ENCODE assay signal across 23 mouse cellular contexts in genomic region chr9:70652221-70652620, GRCm38 (mm10). TPM values are rescaled to one million over a fixed set of nuclear protein-coding genes. Genes with fewer than 3 reads are reported as not detected.
DNase-seq lines count a peak whose midpoint lies in the region; ATAC-seq and TF ChIP-seq lines count a peak whose summit lies in the region.
"Had no signal": no experiment of that assay in that cellular context is flagged by ENCODE, and none has a peak within 500 bp of the region (broad histone marks: within the 10 kb centered on the region; RNA-seq: fewer than 3 reads in every experiment).

No protein-coding gene starts in this region.

- H3K27ac ChIP-seq in cerebellum, adult 2 months (ENCODE audit: insufficient read depth, low read length): no peak overlapping the region
- H3K27ac ChIP-seq in left cerebral cortex, adult 2 months: no peak overlapping the region
- no peak overlapping the region for H3K27ac ChIP-seq in midbrain, postnatal 0 days (ENCODE audit: low read depth, low read length)
- H3K27ac ChIP-seq in midbrain, embryonic 14.5 days (replicated peaks; ENCODE audit: low read depth, low read length): no peak overlapping the region
- H3K27ac ChIP-seq in neural tube, embryonic 15.5 days (replicated peaks): no peak overlapping the region
- H3K27ac ChIP-seq: forebrain, embryonic 15.5 days; hindbrain, embryonic 10.5 days; limb, embryonic 10.5 days had no signal

- intact Hi-C loops in left cerebral cortex, adult 2 months (cut with DNase I): no loop called here

- H3K27me3 ChIP-seq in cerebellum, adult 2 months (ENCODE audit: control insufficient read depth, insufficient read depth, low read length): no peaks in the 10 kb centered on the region
- H3K27me3 ChIP-seq in midbrain, postnatal 0 days (ENCODE audit: insufficient read depth, low read length): no peaks in the 10 kb centered on the region
- no peaks in the 10 kb centered on the region for H3K27me3 ChIP-seq in midbrain, embryonic 14.5 days (ENCODE audit: control insufficient read depth, insufficient read depth, low read length)
- H3K27me3 ChIP-seq in neural tube, embryonic 15.5 days (replicated peaks): no peaks in the 10 kb centered on the region
- H3K27me3 ChIP-seq: forebrain, embryonic 15.5 days had no signal

- ATAC-seq in midbrain, postnatal 0 days (ENCODE audit: low FRiP score): no peak
- ATAC-seq in midbrain, embryonic 14.5 days (ENCODE audit: low FRiP score, low TSS enrichment): no peak
- no peak for ATAC-seq in neural tube, embryonic 15.5 days (ENCODE audit: low FRiP score)
- ATAC-seq: activated CD4-positive, CD25-positive, alpha-beta regulatory T cell, adult 4 months; forebrain, embryonic 15.5 days; lung, postnatal 0 days had no signal

- H3K9ac ChIP-seq in midbrain, postnatal 0 days (replicated peaks; ENCODE audit: low read length, poor library complexity, severe bottlenecking): no peak overlapping the region
- no peak overlapping the region for H3K9ac ChIP-seq in midbrain, embryonic 14.5 days (replicated peaks; ENCODE audit: low read length)
- no peak overlapping the region for H3K9ac ChIP-seq in neural tube, embryonic 15.5 days (replicated peaks)
- H3K9ac ChIP-seq: forebrain, embryonic 15.5 days had no signal

- H3K4me1 ChIP-seq in cerebellum, adult 2 months (ENCODE audit: control insufficient read depth, insufficient read depth, low read length): peaks cover 11% of the 10 kb centered on the region; the same call in 1 of the 2 replicates
- H3K4me1 ChIP-seq in midbrain, postnatal 0 days (ENCODE audit: insufficient read depth, low read length): peaks cover 9% of the 10 kb centered on the region; the same call in 1 of the 2 replicates
- peaks cover 28% of the 10 kb centered on the region for H3K4me1 ChIP-seq in midbrain, embryonic 14.5 days (ENCODE audit: control insufficient read depth, insufficient read depth, low read length)
- peaks cover 38% of the 10 kb centered on the region for H3K4me1 ChIP-seq in neural tube, embryonic 15.5 days

- no peaks in the 10 kb centered on the region for H3K9me3 ChIP-seq in midbrain, postnatal 0 days (ENCODE audit: low read length)
- no peaks in the 10 kb centered on the region for H3K9me3 ChIP-seq in midbrain, embryonic 14.5 days (ENCODE audit: control insufficient read depth, low read length)
- no peaks in the 10 kb centered on the region for H3K9me3 ChIP-seq in neural tube, embryonic 15.5 days (replicated peaks)
- H3K9me3 ChIP-seq: forebrain, embryonic 15.5 days; hindbrain, embryonic 10.5 days; limb, embryonic 10.5 days had no signal

- TF ChIP-seq POLR2A in cerebellum, adult 2 months (IDR thresholded peaks at IDR 0.05; ENCODE audit: borderline replicate concordance, insufficient read depth, low read length): no peak

- no peaks in the 10 kb centered on the region for H3K36me3 ChIP-seq in midbrain, postnatal 0 days (ENCODE audit: insufficient read depth, low read length)
- H3K36me3 ChIP-seq in midbrain, embryonic 14.5 days (ENCODE audit: control insufficient read depth, insufficient read depth, low read length): peaks cover 5% of the 10 kb centered on the region; the same call in 1 of the 2 replicates
- no peaks in the 10 kb centered on the region for H3K36me3 ChIP-seq in neural tube, embryonic 15.5 days
- H3K36me3 ChIP-seq: forebrain, embryonic 15.5 days; hindbrain, embryonic 10.5 days; limb, embryonic 10.5 days had no signal

- H3K4me3 ChIP-seq in cerebellum, adult 2 months (replicated peaks; ENCODE audit: insufficient read depth, low read depth, low read length): peak overlapping the region; percentile 56
- H3K4me3 ChIP-seq in left cerebral cortex, adult 2 months: peak overlapping the region; percentile 2; the same call in 1 of the 2 replicates
- H3K4me3 ChIP-seq in midbrain, postnatal 0 days (ENCODE audit: low read depth, low read length): no peak overlapping the region
- H3K4me3 ChIP-seq in midbrain, embryonic 14.5 days (replicated peaks; ENCODE audit: low read depth, low read length): no peak overlapping the region
- no peak overlapping the region for H3K4me3 ChIP-seq in neural tube, embryonic 15.5 days (replicated peaks)
- H3K4me3 ChIP-seq: forebrain, embryonic 15.5 days; hindbrain, embryonic 10.5 days; limb, embryonic 10.5 days had no signal

- peak overlapping the region; percentile 67; the same call in 1 of the 2 replicates for H3K4me2 ChIP-seq in midbrain, postnatal 0 days (ENCODE audit: low read depth, low read length, poor library complexity, severe bottlenecking)
- no peak overlapping the region for H3K4me2 ChIP-seq in midbrain, embryonic 14.5 days (ENCODE audit: low read length)
- peak overlapping the region; percentile 71; the same call in 1 of the 2 replicates for H3K4me2 ChIP-seq in neural tube, embryonic 15.5 days
- H3K4me2 ChIP-seq: forebrain, embryonic 15.5 days had no signal

- DNase-seq in cerebellum, adult 2 months: no peak
- no peak for DNase-seq in cerebellum, postnatal 14 days
- DNase-seq in left cerebral cortex, adult 2 months (ENCODE audit: extremely low spot score in 1 of 2, low spot score in 2 of 2): no peak
- no peak for DNase-seq in left cerebral cortex, adult 11 months (ENCODE audit: low spot score)
- DNase-seq in midbrain, postnatal 0 days (ENCODE audit: low spot score): no peak
- DNase-seq in midbrain, embryonic 14.5 days: no peak
- DNase-seq in heart, adult 8-10 months (ENCODE audit: low spot score): no peak
- DNase-seq: adrenal gland, adult 8-10 months; cerebellum, adult 18-20 months; cerebellum, postnatal 36 days; gastrocnemius, postnatal 25 days; heart, postnatal 10 days; kidney, adult 8-10 months; kidney, postnatal 10 days; retina, postnatal 1 day; right cerebral cortex, postnatal 4 days; thymus, postnatal 25 days had no signal

- WGBS in cerebellum, adult 2 months: 17% methylated on average over 2 of the region's 2 CpGs
- WGBS in midbrain, postnatal 0 days: 84% methylated on average over 2 of the region's 2 CpGs
- 80% methylated on average over 2 of the region's 2 CpGs for WGBS in midbrain, embryonic 14.5 days
- 78% methylated on average over 2 of the region's 2 CpGs for WGBS in neural tube, embryonic 15.5 days

- no peak for TF ChIP-seq CTCF in cerebellum, adult 2 months (IDR thresholded peaks at IDR 0.05; ENCODE audit: borderline replicate concordance, insufficient read depth, low read depth, low read length)
- TF ChIP-seq CTCF in left cerebral cortex, adult 2 months (IDR thresholded peaks at IDR 0.05): no peak
- no peak for TF ChIP-seq CTCF in midbrain, postnatal 0 days (IDR thresholded peaks at IDR 0.05)

RNA-seq across cellular contexts. Expression of gene Gm10642, which starts 3.8 kb away (rescaled TPM):
- polyA plus RNA-seq in cerebellum, adult 2 months (2012; rRNA removed): 1.4 and 1.5 TPM in 2 replicates
- 1 to 10 TPM; 1.5 to 1.6 TPM for total RNA-seq in left cerebral cortex, adult 2 months (2021)
- total RNA-seq in midbrain, postnatal 0 days (2014; rRNA removed): 0.47 and 1.4 TPM in 2 replicates
- polyA plus RNA-seq in midbrain, postnatal 0 days (2015; fragmentation: Nextera tagmentation; extraction: Ambion mirVana): 1.3 and 1.4 TPM in 2 replicates
- 0.41 and 0.77 TPM in 2 replicates for polyA plus RNA-seq in midbrain, embryonic 14.5 days (2014; fragmentation: Nextera tagmentation; extraction: Ambion mirVana)
- 0.42 and 0.74 TPM in 2 replicates for polyA plus RNA-seq in neural tube, embryonic 15.5 days (2015; fragmentation: Nextera tagmentation; extraction: Ambion mirVana)
- total RNA-seq in heart, adult 8-10 months (2022): under 1 TPM in 3 of 4 experiments, not detected in 1; 0.27 to 0.62 (median 0.38) TPM

RNA-seq across cellular contexts. Expression of gene Mindy2, which starts 4.8 kb away (rescaled TPM):
- 58.4 and 67.3 TPM in 2 replicates for polyA plus RNA-seq in cerebellum, adult 2 months (2012; rRNA removed)
- total RNA-seq in left cerebral cortex, adult 2 months (2021): 10 to 100 TPM; 38.2 to 40.5 TPM
- 44.1 and 51.6 TPM in 2 replicates for total RNA-seq in midbrain, postnatal 0 days (2014; rRNA removed)
- polyA plus RNA-seq in midbrain, postnatal 0 days (2015; fragmentation: Nextera tagmentation; extraction: Ambion mirVana): 17.5 and 19.9 TPM in 2 replicates
- 23.0 and 25.6 TPM in 2 replicates for polyA plus RNA-seq in midbrain, embryonic 14.5 days (2014; fragmentation: Nextera tagmentation; extraction: Ambion mirVana)
- 19.3 and 22.3 TPM in 2 replicates for polyA plus RNA-seq in neural tube, embryonic 15.5 days (2015; fragmentation: Nextera tagmentation; extraction: Ambion mirVana)
- total RNA-seq in heart, adult 8-10 months (2022): 10 to 100 TPM; 32.6 to 36.5 (median 33.9) TPM

RNA-seq across cellular contexts. Expression of gene Adam10, which starts 26.6 kb away (rescaled TPM):
- 44.9 and 47.7 TPM in 2 replicates for polyA plus RNA-seq in cerebellum, adult 2 months (2012; rRNA removed)
- 10 to 100 TPM; 67.3 to 70.3 TPM for total RNA-seq in left cerebral cortex, adult 2 months (2021)
- total RNA-seq in midbrain, postnatal 0 days (2014; rRNA removed): 17.2 and 27.5 TPM in 2 replicates
- 37.3 and 39.6 TPM in 2 replicates for polyA plus RNA-seq in midbrain, postnatal 0 days (2015; fragmentation: Nextera tagmentation; extraction: Ambion mirVana)
- 42.0 and 59.1 TPM in 2 replicates for polyA plus RNA-seq in midbrain, embryonic 14.5 days (2014; fragmentation: Nextera tagmentation; extraction: Ambion mirVana)
- polyA plus RNA-seq in neural tube, embryonic 15.5 days (2015; fragmentation: Nextera tagmentation; extraction: Ambion mirVana): 53.1 and 59.5 TPM in 2 replicates
- total RNA-seq in heart, adult 8-10 months (2022): 10 to 100 TPM; 33.3 to 40.0 (median 36.2) TPM

Comparison
In these comparisons a context has a peak if more than half of its experiments do, and no peak if none do; other contexts are left out.
1. H3K4me3 ChIP-seq: peak in cerebellum, adult 2 months (single experiment) and left cerebral cortex, adult 2 months (single experiment); none in midbrain, postnatal 0 days (single experiment), midbrain, embryonic 14.5 days (single experiment) and neural tube, embryonic 15.5 days (single experiment).